Comparison of ENCODE assay signal across 1 mouse cellular context in the genomic region with DNA sequence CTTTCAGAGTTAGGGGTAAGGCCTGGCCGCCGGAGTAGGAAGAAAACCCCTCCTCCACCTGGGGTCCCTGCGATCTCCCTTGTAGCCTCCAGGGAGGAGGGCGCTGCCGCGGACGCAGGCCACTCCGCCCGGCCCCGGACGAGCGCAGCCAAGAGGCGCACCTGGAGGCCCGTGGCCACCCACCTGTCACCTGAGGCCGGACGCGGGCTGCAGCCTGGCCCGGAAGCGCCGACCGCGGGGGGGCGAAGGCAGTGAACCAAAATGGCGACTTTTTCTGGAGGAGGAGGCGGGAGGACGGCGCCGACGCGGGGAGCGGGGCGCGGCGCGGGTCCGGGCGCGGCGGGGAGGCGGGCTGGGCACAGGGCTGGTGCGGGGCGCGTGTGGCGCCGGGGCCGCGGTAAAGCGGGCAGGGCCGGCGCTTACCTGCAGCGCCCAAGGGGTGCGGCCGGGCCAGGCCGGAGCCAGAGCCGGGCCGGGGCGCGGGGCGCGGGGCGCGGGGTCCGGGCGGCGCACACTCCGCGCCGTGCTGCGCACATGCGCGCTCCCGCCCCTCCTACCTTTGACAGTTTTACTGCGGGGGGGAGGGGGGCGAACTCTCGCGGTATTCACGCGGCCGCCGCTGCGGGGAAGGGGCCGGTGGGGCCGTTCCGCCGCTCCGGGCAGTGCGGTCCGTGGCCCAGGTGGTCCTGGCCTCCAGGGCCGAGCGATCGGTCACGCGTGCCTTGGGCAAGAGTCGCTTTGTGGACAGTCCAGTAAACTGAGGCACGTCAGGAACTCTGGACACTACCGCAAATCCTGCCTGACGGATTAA.
TF ChIP-seq lines count a peak whose summit lies in the region.

A gene (minus strand): TSS at position 573 of the 811 bp plus-strand sequence.

TF ChIP-seq in CH12.LX, 34 proteins besides CTCF, POLR2A, EP300 and RAD21 (continued from another document):
- TF ChIP-seq JUN (IDR thresholded peaks at IDR 0.05; ENCODE audit: insufficient read depth, low read depth, low read length), result no peak
- TF ChIP-seq MAX (IDR thresholded peaks at IDR 0.05; ENCODE audit: low read length), result no peak
- TF ChIP-seq MYC (IDR thresholded peaks at IDR 0.05; ENCODE audit: low read depth, low read length), result 0 out of 2 replicates have a peak, but pooled peaks have one; percentile 40
- peak; percentile 57 for TF ChIP-seq HCFC1 (IDR thresholded peaks at IDR 0.05; ENCODE audit: low read depth, low read length)
- TF ChIP-seq E2F4 (IDR thresholded peaks at IDR 0.05; ENCODE audit: insufficient replicate concordance, low read depth, low read length), result no peak
- no peak for TF ChIP-seq TBP (conservative IDR thresholded peaks at IDR 0.05; ENCODE audit: low read depth, low read length)
- TF ChIP-seq ZMIZ1 (IDR thresholded peaks at IDR 0.05; ENCODE audit: low read depth, low read length), result peak; percentile 41; the same call in 1 of the 2 replicates
- no peak for TF ChIP-seq MEF2A (IDR thresholded peaks at IDR 0.05; ENCODE audit: borderline replicate concordance, low read depth, low read length)
- peak; percentile 92 for TF ChIP-seq NELFE (IDR thresholded peaks at IDR 0.05; ENCODE audit: low read depth, low read length)
- TF ChIP-seq MAFK (IDR thresholded peaks at IDR 0.05; ENCODE audit: insufficient replicate concordance, low read length), result no peak
- peak; percentile 78 for TF ChIP-seq NRF1 (IDR thresholded peaks at IDR 0.05; ENCODE audit: low read depth, low read length)
- TF ChIP-seq SMC3 (IDR thresholded peaks at IDR 0.05; ENCODE audit: low read depth, low read length), result no peak
- TF ChIP-seq MAZ (IDR thresholded peaks at IDR 0.05; ENCODE audit: low read depth, low read length), result peak; percentile 81; the same call in 1 of the 2 replicates
- TF ChIP-seq TCF12 (IDR thresholded peaks at IDR 0.05; ENCODE audit: low read depth, low read length), result peak; percentile 42
- TF ChIP-seq JUND (conservative IDR thresholded peaks at IDR 0.05; ENCODE audit: low read depth, low read length), result no peak
- TF ChIP-seq CHD2 (IDR thresholded peaks at IDR 0.05; ENCODE audit: low read length), result peak; percentile 98
- TF ChIP-seq MXI1 (IDR thresholded peaks at IDR 0.05; ENCODE audit: low read depth, low read length), result peak; percentile 77
